Mouse (Mus musculus) spleen, adult 10 weeks (tissue): ENCODE measurements around the gene Mgat2. TPM values are rescaled to one million over a fixed set of nuclear protein-coding genes. Genes with fewer than 3 reads are reported as not detected.

Experiments
- polyA plus RNA-seq: library from polyadenylated mRNA; stranded (reverse); fragments of 350-450 nt; fragmentation: Illumina TruSeq; extraction: RNeasy Lipid Tissue Mini Kit (QIAGEN cat#74804); gene quantifications from one replicate; pipeline ENCODE4 v1.2.3, GENCODE M21; 2015; ENCODE audit warnings: low replicate concordance; ENCODE audit not compliant: insufficient read depth

Mgat2 gene
- 58.5 TPM for polyA plus RNA-seq

DNA sequence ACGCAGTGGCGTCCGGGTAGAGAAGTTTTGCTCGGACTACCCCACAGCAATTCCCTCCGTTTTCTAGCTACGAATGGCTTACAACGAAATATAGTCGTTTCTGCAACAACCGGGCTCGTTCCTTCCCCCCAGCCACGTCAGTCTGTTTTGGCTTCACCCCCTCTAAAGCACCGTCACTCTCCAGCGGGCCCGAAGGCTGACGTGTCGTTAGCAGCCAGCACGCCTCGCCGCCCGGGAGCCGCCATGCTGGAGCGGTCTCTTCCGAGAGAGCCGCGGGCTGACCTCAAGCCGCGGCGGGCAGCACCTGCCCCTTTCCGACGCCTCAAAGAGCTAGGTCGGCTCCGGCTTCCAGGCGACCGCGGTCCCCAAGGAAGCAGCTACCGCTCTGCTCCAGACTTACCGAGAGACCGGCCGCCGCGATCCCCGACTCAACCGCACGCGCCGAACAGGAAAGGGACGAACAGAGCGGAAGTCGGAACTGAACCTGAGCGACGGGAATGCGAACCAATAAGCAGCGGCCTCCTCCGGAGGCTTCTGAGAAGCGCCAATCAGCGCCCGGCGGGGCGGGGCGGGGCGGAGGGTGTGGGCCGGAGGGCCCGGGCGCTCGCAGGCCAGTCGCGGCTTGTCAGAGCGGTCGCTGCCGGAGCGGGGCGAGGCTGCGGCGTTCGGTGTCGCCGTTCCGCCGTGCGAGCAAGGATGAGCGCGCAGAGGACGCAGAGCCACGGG, at the start of gene Mgat2, which contains the start of gene Rpl36al:
Gene Mgat2 (plus strand): TSS at position 575 of the 726 bp plus-strand sequence.
Gene Rpl36al (minus strand): TSS at position 501 of the 726 bp plus-strand sequence.

GRCm38 (mm10) chr12:69158765-69159577, 25.0 kb upstream of the Mgat2 start, which contains the start of gene Rps29:
Rps29 (minus strand) TSS chr12:69159186.

DNA sequence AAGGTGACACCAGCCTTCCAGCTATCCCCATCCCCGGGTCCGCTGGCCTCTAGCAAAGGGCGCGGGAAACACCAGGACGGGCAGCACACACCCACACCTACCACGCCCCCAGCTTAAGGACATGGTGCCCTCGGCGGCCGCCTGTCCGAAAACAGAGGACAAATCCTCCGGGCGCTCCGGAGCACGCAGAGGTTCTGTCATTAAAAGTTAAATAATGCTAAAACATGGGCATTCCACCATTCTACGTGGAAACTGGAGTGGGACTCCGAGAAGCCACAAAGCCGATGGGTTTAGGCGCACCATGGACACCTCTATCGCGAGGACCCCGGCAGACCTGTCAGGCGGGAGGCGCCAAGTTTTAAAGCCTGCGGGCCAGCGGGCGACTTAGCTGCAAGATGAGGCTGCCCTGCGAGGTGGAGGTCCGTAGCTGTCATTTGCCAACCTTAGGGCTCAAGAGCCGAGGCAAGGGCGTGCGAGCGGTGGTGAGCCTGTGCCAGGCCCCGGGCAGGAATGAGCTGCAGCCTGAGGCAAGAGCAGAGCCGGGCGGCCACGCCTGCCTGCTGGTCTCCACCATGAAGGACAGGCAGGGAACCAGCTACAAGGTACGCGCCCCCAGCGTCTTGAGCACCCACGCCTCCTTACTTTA, 15.4 kb upstream of the Mgat2 start, which contains the start of gene Lrr1:
Gene Lrr1 (plus strand): TSS at position 354 of the 646 bp plus-strand sequence.

GRCm38 (mm10) chr12:69196444-69197377, 12.8 kb downstream of the Mgat2 start, which contains the start of gene Gm49383:
Gm49383 (minus strand) TSS chr12:69197104.

GRCm38 (mm10) chr12:69198164-69198535, 14.2 kb downstream of the Mgat2 start, which contains the start of gene Dnaaf2:
Dnaaf2 (minus strand) TSS chr12:69198429.

DNA sequence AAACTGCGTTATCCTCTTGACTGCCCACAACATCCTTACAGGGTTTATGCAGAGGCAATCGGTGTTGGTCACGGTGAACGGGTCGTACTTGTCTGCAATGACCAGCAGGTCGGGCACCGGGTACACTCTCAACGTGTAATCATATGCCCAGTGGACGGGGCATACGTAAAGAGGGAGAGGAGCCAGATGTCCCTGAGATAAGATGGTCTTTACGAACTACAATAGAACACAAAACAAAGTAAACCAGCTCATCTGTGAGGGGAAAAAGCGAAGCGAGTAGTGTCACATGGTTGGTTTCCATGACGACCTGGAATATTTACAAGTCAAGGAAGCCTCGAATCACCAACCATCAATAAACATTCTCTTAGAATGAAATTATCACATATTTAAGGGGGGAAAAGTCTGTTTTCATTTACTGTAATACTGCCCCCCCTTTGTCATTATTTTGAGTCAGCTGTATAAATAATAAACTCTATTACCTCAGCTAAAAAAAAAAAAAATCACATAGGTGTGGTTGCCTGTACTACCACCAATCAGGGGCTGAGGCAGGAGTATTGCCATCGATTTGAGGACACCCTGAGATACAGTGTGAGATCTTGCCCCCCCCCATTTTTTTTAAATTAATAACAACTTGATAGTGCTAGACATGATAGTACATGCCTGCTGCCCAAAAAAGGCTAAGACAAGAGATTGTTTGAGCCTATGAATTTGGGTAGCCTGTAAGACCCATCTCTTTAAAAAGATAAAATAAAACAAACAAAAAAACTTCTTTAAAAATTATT, 20.3 kb downstream of the Mgat2 start, which contains the start of gene Gm49384:
Gene Gm49384 (minus strand): TSS at position 216 of the 782 bp plus-strand sequence.

GRCm38 (mm10) chr12:69227776-69228466, 44.0 kb downstream of the Mgat2 start, which contains the start of gene Pole2:
Pole2 (minus strand) TSS chr12:69228195.

Other genes starting within 250 kb of the Mgat2 start
- gene Rps29, start 25.0 kb upstream of the Mgat2 start, polyA plus RNA-seq, result 1,008 TPM
- gene Lrr1, start 15.3 kb upstream of the Mgat2 start, polyA plus RNA-seq, result 1.8 TPM
- 750 TPM for gene Rpl36al, start 74 bp upstream of the Mgat2 start, polyA plus RNA-seq
- gene Gm49383, start 12.9 kb downstream of the Mgat2 start, polyA plus RNA-seq, result 4.0 TPM
- gene Dnaaf2, start 14.3 kb downstream of the Mgat2 start, polyA plus RNA-seq, result 3.5 TPM
- 7.1 TPM for gene Gm49384, start 20.1 kb downstream of the Mgat2 start, polyA plus RNA-seq
- gene Pole2, start 44.0 kb downstream of the Mgat2 start, polyA plus RNA-seq, result 15.0 TPM
- gene Klhdc1, start 57.0 kb downstream of the Mgat2 start, polyA plus RNA-seq, result 18.3 TPM
- gene Klhdc2, start 112.5 kb downstream of the Mgat2 start, polyA plus RNA-seq, result 43.8 TPM
- 105 TPM for gene Nemf, start 173.0 kb downstream of the Mgat2 start, polyA plus RNA-seq
- gene Arf6, start 188.0 kb downstream of the Mgat2 start, polyA plus RNA-seq, result 107 TPM
- gene Gm9887, start 188.3 kb downstream of the Mgat2 start, polyA plus RNA-seq, result not detected